Mouse (Mus musculus) midbrain, embryonic 16.5 days (tissue): Measurements from ENCODE around the gene Pard6a. TPM values are rescaled to one million over a fixed set of nuclear protein-coding genes. Genes with fewer than 3 reads are reported as not detected.

Experiments used
- ATAC-seq: fragments of 200-750 bp; cut with Nextera tagmentation; 2 replicates; pipeline ENCODE4 v1.8.0; 2017; ENCODE audit warnings: moderate TSS enrichment
- H3K27ac ChIP-seq: fragments of 300-500 bp; sonication (generic); 2 replicates; pipeline ENCODE4 v1.5.1; 2014; ENCODE audit warnings: mild to moderate bottlenecking, low read length, mixed read lengths
- H3K27me3 ChIP-seq: fragments of 300-500 bp; sonication (generic); 2 replicates; pipeline ENCODE4 v1.6.1; 2014; ENCODE audit warnings: low read depth, low read length, mixed read lengths; ENCODE audit not compliant: control insufficient read depth, insufficient read depth
- H3K36me3 ChIP-seq: fragments of 300-500 bp; sonication (generic); 2 replicates; pipeline ENCODE4 v1.6.1; 2014; ENCODE audit warnings: mild to moderate bottlenecking, low read length, moderate library complexity, mixed read lengths; ENCODE audit not compliant: control insufficient read depth, insufficient read depth
- H3K4me1 ChIP-seq: fragments of 300-500 bp; sonication (generic); 2 replicates; pipeline ENCODE4 v1.6.1; 2014; ENCODE audit warnings: mild to moderate bottlenecking, low read length, mixed read lengths; ENCODE audit not compliant: control insufficient read depth, insufficient read depth
- H3K4me2 ChIP-seq: fragments of 300-500 bp; sonication (generic); 2 replicates; pipeline ENCODE4 v1.6.1; 2014; ENCODE audit warnings: mild to moderate bottlenecking, low read length, mixed read lengths
- H3K4me3 ChIP-seq: fragments of 300-500 bp; sonication (generic); 2 replicates; pipeline ENCODE4 v1.5.1; 2014; ENCODE audit warnings: low read depth, mild to moderate bottlenecking, low read length, moderate library complexity, mixed read lengths
- H3K9ac ChIP-seq: fragments of 300-500 bp; sonication (generic); 2 replicates; pipeline ENCODE4 v1.6.1; 2014; ENCODE audit warnings: low read depth, low read length, mixed read lengths
- H3K9me3 ChIP-seq: fragments of 300-500 bp; sonication (generic); replicated peaks from 2 replicates; pipeline ENCODE4 v1.6.1; 2014; ENCODE audit warnings: mild to moderate bottlenecking, low read length, mixed read lengths; ENCODE audit not compliant: control insufficient read depth, poor library complexity, severe bottlenecking
- WGBS: fragments of 180-500 bp; shearing (Covaris S2); extraction: QIAGEN DNeasy Blood & Tissue Kit; methylation state at CpG from one replicate; pipeline ENCODE4 v1.1.7; 2014; 5-methylcytosine and 5-hydroxymethylcytosine counted together
- polyA plus RNA-seq: library from polyadenylated mRNA; unstranded; fragments of >200 nt; fragmentation: Nextera tagmentation; extraction: Ambion mirVana; gene quantifications from 2 replicates; pipeline ENCODE4 v1.2.1, GENCODE M21; 2015

Gene Pard6a
- polyA plus RNA-seq, 1 experiment from 2014 or later = 57.9 TPM

GRCm38 (mm10) chr8:105722861-105723260 is 21.9 kb downstream of the Pard6a start:
- WGBS = 90% methylated on average over 9 of the region's 9 CpGs
- no peak overlapping the region for H3K4me3 ChIP-seq
- peaks cover 25% of the 10 kb centered on the region for H3K36me3 ChIP-seq
- H3K9me3 ChIP-seq = no peaks in the 10 kb centered on the region
- H3K27ac ChIP-seq = no peak overlapping the region
- no peak overlapping the region for H3K9ac ChIP-seq
- no peaks in the 10 kb centered on the region for H3K4me1 ChIP-seq
- ATAC-seq = no peak
- no peak overlapping the region for H3K4me2 ChIP-seq
- no peaks in the 10 kb centered on the region for H3K27me3 ChIP-seq

GRCm38 (mm10) chr8:105725726-105726125 is 24.8 kb downstream of the Pard6a start:
- WGBS = 85% methylated on average over 5 of the region's 5 CpGs
- H3K4me1 ChIP-seq = no peaks in the 10 kb centered on the region
- no peak overlapping the region for H3K9ac ChIP-seq
- no peaks in the 10 kb centered on the region for H3K27me3 ChIP-seq
- H3K4me3 ChIP-seq = no peak overlapping the region
- H3K27ac ChIP-seq = no peak overlapping the region
- no peaks in the 10 kb centered on the region for H3K9me3 ChIP-seq
- no peak for ATAC-seq
- H3K36me3 ChIP-seq = peaks cover 26% of the 10 kb centered on the region
- no peak overlapping the region for H3K4me2 ChIP-seq

DNA sequence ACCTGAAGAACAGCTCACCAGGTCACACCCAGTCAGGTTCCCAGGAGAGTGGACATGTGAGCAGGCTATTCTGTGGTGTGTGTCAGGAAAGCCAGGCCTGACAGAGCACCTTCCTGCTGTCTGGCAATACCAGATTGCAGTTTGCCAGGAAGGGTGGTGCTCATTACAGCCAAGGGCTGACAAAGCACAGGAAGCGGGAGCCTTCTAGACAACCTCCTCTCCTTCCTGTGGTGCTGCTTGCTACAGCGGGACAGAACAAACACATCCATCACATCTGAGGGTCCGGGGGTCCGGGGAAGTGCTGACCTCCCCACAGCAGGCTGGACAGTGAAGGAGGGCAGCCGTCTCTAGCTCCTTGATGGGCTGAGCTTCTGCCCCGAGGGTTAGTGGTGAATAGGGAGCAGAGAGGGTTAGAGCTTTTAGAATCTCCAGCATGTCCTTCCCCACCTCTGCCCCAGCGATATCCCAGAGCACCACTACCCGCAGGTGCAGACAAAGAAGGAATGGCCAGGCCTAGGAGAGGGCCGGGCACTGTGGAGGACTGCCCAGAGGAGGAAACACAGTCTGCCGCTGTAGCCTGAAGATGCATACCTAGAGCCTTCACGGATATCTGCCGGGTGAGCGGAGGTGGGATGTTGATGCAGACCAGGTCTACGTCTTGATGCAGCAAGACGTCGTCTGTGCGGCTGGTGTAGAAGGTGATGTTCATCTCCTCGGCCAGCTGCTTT is 26.6 kb downstream of the Pard6a start:
- H3K4me3 ChIP-seq = no peak overlapping the region
- no peaks in the 10 kb centered on the region for H3K9me3 ChIP-seq
- no peaks in the 10 kb centered on the region for H3K27me3 ChIP-seq
- H3K36me3 ChIP-seq = peaks cover 30% of the 10 kb centered on the region
- no peak overlapping the region for H3K9ac ChIP-seq
- H3K27ac ChIP-seq = no peak overlapping the region; the same call in 1 of the 2 replicates
- 86% methylated on average over 18 of the region's 18 CpGs for WGBS
- H3K4me1 ChIP-seq = no peaks in the 10 kb centered on the region
- ATAC-seq = no peak
- H3K4me2 ChIP-seq = no peak overlapping the region

- Histone ChIP-seq H3K4me1 (no peaks in the 10 kb centered on the region), H3K4me3 (no peak overlapping the region), H3K9me3 (no peaks in the 10 kb centered on the region), H3K4me2 (no peak overlapping the region), H3K27me3 (no peaks in the 10 kb centered on the region), H3K9ac (no peak overlapping the region), H3K36me3 (peaks cover 11% of the 10 kb centered on the region), H3K27ac (no peak overlapping the region)
- ATAC-seq = no peak
- WGBS = 95% methylated on average over 5 of the region's 5 CpGs
These were observed 31.2 kb downstream of the Pard6a start for GRCm38 (mm10) chr8:105732186-105732585.

GRCm38 (mm10) chr8:105739216-105739615 is 38.3 kb downstream of the Pard6a start:
- H3K27ac ChIP-seq = no peak overlapping the region
- no peaks in the 10 kb centered on the region for H3K36me3 ChIP-seq
- no peak overlapping the region for H3K4me3 ChIP-seq
- no peaks in the 10 kb centered on the region for H3K9me3 ChIP-seq
- no peaks in the 10 kb centered on the region for H3K27me3 ChIP-seq
- H3K4me1 ChIP-seq = no peaks in the 10 kb centered on the region
- no peak overlapping the region for H3K4me2 ChIP-seq
- H3K9ac ChIP-seq = no peak overlapping the region
- 96% methylated on average over 5 of the region's 5 CpGs for WGBS
- ATAC-seq = no peak

- 0 out of 2 replicates have a peak, but pooled peaks cover 3% of the 10 kb centered on the region for H3K4me1 ChIP-seq
- H3K9me3 ChIP-seq = no peaks in the 10 kb centered on the region
- H3K9ac ChIP-seq = no peak overlapping the region
- WGBS = 92% methylated on average over 4 of the region's 4 CpGs
- H3K36me3 ChIP-seq = no peaks in the 10 kb centered on the region
- H3K4me2 ChIP-seq = no peak overlapping the region
- no peak for ATAC-seq
- no peak overlapping the region for H3K27ac ChIP-seq
- H3K27me3 ChIP-seq = no peaks in the 10 kb centered on the region
- H3K4me3 ChIP-seq = no peak overlapping the region
These were observed 42.4 kb downstream of the Pard6a start for GRCm38 (mm10) chr8:105743301-105743700.

DNA sequence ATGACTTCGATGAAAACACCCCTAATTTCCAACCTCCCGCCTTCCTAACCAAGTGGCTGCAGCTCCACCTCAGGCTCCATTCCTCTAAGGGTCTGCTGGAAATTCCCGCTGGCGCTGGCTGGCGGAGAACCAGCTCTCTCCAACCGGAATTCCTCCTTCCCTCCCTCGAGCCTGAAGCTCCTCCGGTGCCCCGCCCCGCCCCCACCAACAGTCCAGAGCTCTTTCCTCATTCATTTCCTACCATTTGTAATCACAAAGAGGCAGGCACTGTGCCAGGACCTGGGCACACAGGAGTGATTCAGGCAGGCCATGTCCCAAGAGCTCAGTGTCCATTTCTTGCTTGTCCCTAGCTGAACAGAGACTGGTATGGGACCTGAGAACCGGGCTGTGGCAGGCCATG is 49.7 kb downstream of the Pard6a start:
- H3K9ac ChIP-seq = peak overlapping the region; percentile 28; the same call in 1 of the 2 replicates
- ATAC-seq = 0 out of 2 replicates have a peak, but pooled peaks have one; percentile 20
- 11% methylated on average over 11 of the region's 11 CpGs for WGBS
- H3K4me2 ChIP-seq = peak overlapping the region; percentile 33
- H3K36me3 ChIP-seq = no peaks in the 10 kb centered on the region
- H3K9me3 ChIP-seq = no peaks in the 10 kb centered on the region
- peak overlapping the region; percentile 43 for H3K27ac ChIP-seq
- H3K27me3 ChIP-seq = no peaks in the 10 kb centered on the region
- peaks cover 45% of the 10 kb centered on the region for H3K4me1 ChIP-seq
- no peak overlapping the region for H3K4me3 ChIP-seq

Other genes with a start within 250 kb of the Pard6a start
- gene Tppp3, start 229.6 kb upstream of the Pard6a start, polyA plus RNA-seq = 153 and 159 TPM in 2 replicates
- 33.6 and 38.4 TPM in 2 replicates for gene Zdhhc1, start 204.2 kb upstream of the Pard6a start, polyA plus RNA-seq
- gene Hsd11b2, start 182.4 kb upstream of the Pard6a start, polyA plus RNA-seq = 2.7 and 3.6 TPM in 2 replicates
- gene Atp6v0d1, start 135.1 kb upstream of the Pard6a start, polyA plus RNA-seq = 226 and 244 TPM in 2 replicates
- gene Ripor1, start 95.9 kb upstream of the Pard6a start, polyA plus RNA-seq = 33.8 and 35.2 TPM in 2 replicates
- 93.8 and 100 TPM in 2 replicates for gene Ctcf, start 64.6 kb upstream of the Pard6a start, polyA plus RNA-seq
- 1.4 TPM in 2 replicates for gene Agrp, start 63.8 kb upstream of the Pard6a start, polyA plus RNA-seq
- gene Carmil2, start 14.9 kb upstream of the Pard6a start, polyA plus RNA-seq = 22.9 and 23.0 TPM in 2 replicates
- gene Acd, start within 50 bp of the Pard6a start, polyA plus RNA-seq = 95.6 and 97.6 TPM in 2 replicates
- gene 4933405L10Rik, start 6.5 kb downstream of the Pard6a start, polyA plus RNA-seq = 0.28 and 0.45 TPM in 2 replicates
- gene Enkd1, start 7.1 kb downstream of the Pard6a start, polyA plus RNA-seq = 14.9 and 16.5 TPM in 2 replicates
- gene Gfod2, start 57.5 kb downstream of the Pard6a start, polyA plus RNA-seq = 94.0 and 95.6 TPM in 2 replicates
- gene Ranbp10, start 126.2 kb downstream of the Pard6a start, polyA plus RNA-seq = 9.6 and 12.6 TPM in 2 replicates
- 0.77 and 0.93 TPM in 2 replicates for gene Tsnaxip1, start 126.6 kb downstream of the Pard6a start, polyA plus RNA-seq
- 45.9 and 59.5 TPM in 2 replicates for gene Cenpt, start 152.1 kb downstream of the Pard6a start, polyA plus RNA-seq
- 50.6 and 53.4 TPM in 2 replicates for gene Thap11, start 154.0 kb downstream of the Pard6a start, polyA plus RNA-seq
- gene Nutf2, start 159.4 kb downstream of the Pard6a start, polyA plus RNA-seq = 146 and 153 TPM in 2 replicates
- 55.5 and 56.9 TPM in 2 replicates for gene Edc4, start 179.7 kb downstream of the Pard6a start, polyA plus RNA-seq
- 0.53 TPM in 1 of 2 replicates, not detected in the other for gene Nrn1l, start 192.4 kb downstream of the Pard6a start, polyA plus RNA-seq
- 10.6 and 10.8 TPM in 2 replicates for gene Pskh1, start 199.3 kb downstream of the Pard6a start, polyA plus RNA-seq
- 4.5 and 4.9 TPM in 2 replicates for gene Ctrl, start 232.7 kb downstream of the Pard6a start, polyA plus RNA-seq
- 59.6 and 71.2 TPM in 2 replicates for gene Psmb10, start 237.3 kb downstream of the Pard6a start, polyA plus RNA-seq
- 1.3 and 3.0 TPM in 2 replicates for gene Lcat, start 242.2 kb downstream of the Pard6a start, polyA plus RNA-seq